Mouse (Mus musculus): ENCODE results near the gene Mrpl3.

DNA sequence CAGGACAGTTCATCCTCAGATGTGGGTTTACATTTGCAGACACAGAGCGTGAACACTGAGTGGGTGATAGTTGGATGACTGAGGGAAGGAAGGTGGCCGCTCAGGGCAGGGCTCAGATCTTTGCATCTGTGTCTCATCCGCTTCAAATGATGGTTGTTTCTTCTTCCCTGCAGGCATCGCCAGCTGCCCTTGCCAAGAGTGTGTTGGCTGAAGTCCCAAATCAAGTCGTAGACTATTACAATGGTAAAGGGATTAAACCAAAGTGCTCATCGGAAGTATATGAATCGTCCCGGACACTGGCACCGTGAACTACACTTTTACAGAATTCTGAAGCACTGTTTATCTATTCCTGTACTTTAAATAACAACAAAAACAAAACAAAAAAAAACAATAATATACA lies 20.5 kb upstream of the Mrpl3 start:
- TF ChIP-seq CTCF (IDR thresholded peaks at IDR 0.05; ENCODE audit: borderline replicate concordance, insufficient read depth, low read depth, low read length) (no peak), POLR2A (IDR thresholded peaks at IDR 0.05; ENCODE audit: borderline replicate concordance, insufficient read depth, low read length) (no peak)
